Mouse (Mus musculus) cerebellum, adult 11 months (tissue): ENCODE measurements at regions not wholly inside any gene's neighbourhood (a gene's known extent, or its start where the extent isn't known, plus 50 kb on each side); places are given as distances from the start of the nearest gene placed in this dataset.
A peak's percentile ranks its signal among the peaks of the same experiment; 100 is the strongest.

ENCODE experiments used
- DNase-seq: peaks from one replicate; pipeline ENCODE4 v3.0.0; 2022

- DNase-seq, result no peak
Observed at GRCm38 (mm10) chr4:10786701-10787100, 87.6 kb upstream of the 2610301B20Rik start.

DNA sequence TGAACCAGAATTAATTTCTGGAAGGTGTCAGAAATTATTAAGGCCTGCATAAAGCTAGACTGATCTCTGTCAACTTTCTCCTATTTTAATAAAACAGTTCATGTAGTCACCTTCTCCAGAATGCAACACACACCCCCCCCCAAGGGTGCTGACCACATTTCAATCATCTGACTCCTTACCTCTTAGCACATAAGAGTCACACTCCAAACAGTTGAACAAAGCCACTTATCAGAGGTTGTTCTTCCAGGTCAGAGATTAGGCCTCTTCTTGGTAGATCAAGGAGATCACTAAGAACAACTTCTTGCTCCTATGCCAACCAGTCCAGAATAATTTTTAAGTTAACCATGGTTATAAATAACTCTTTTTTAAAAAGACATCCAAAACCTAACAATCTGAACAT is 86.0 kb upstream of the 2610301B20Rik start:
- no peak for DNase-seq

GRCm38 (mm10) chr4:10789141-10789540 is 85.2 kb upstream of the 2610301B20Rik start:
- no peak for DNase-seq

- no peak for DNase-seq
Observed at GRCm38 (mm10) chr4:10792628-10793027, 81.7 kb upstream of the 2610301B20Rik start.

GRCm38 (mm10) chr4:10794471-10794870 is 79.8 kb upstream of the 2610301B20Rik start:
- DNase-seq, result no peak

- DNase-seq, result peak; percentile 31
Observed at GRCm38 (mm10) chr4:10800780-10801553, 73.3 kb upstream of the 2610301B20Rik start.

GRCm38 (mm10) chr4:10804735-10805134 is 69.6 kb upstream of the 2610301B20Rik start:
- DNase-seq, result no peak

GRCm38 (mm10) chr4:10807260-10807659 is 67.0 kb upstream of the 2610301B20Rik start:
- no peak for DNase-seq

- DNase-seq, result no peak
Observed at GRCm38 (mm10) chr4:10812931-10813330, 61.4 kb upstream of the 2610301B20Rik start.
